Mouse (Mus musculus): ENCODE measurements around the gene Mast3.

DNA sequence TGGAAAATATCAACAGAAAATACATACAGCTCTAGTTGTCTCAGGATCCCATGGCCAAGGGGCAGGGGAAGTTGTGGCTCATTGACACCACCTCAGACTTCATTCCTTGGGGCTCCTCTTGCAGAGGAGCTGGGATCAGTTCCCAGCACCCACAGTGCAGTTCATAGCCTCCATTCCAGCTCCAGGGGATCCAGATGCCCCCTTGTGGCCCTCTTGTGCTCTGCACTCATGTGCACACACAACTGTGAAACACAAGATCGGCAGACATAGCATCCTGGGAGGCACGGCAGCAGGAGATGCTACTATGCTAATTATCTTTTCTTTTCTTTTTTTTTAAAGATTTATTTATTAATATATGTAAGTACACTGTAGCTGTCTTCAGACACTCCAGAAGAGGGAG, 22.2 kb upstream of the Mast3 start:
- TF ChIP-seq POLR2A (IDR thresholded peaks at IDR 0.05; ENCODE audit: insufficient read depth, low read depth, low read length) (no peak), CTCF (IDR thresholded peaks at IDR 0.05; ENCODE audit: insufficient read depth, low read depth, low read length) (no peak)
